Mouse (Mus musculus): ENCODE data around the gene Fbxo42. TPM values are rescaled to one million over a fixed set of nuclear protein-coding genes. Genes with fewer than 3 reads are reported as not detected.

Gene Fbxo42
- polyA plus RNA-seq, 1 experiment from 2014 or later, result 15.7 TPM

GRCm38 (mm10) chr4:141239388-141240125, 91.8 kb downstream of the Fbxo42 start, which contains the start of gene Arhgef19:
Arhgef19 (plus strand) TSS chr4:141239499.
- H3K36me3 ChIP-seq (ENCODE audit: control insufficient read depth, insufficient read depth, low read length), result no peaks in the 10 kb centered on the region
- WGBS, result 1% methylated on average over 31 of the region's 31 CpGs
- H3K9ac ChIP-seq (ENCODE audit: low read length), result peak within 1 kb of the TSS; percentile 60; the same call in 1 of the 2 replicates
- H3K27ac ChIP-seq (replicated peaks in 1 of 2; ENCODE audit: control insufficient read depth in 1 of 2, insufficient read depth in 1 of 2, low read depth in 2 of 2, low read length in 2 of 2), result peak within 1 kb of the TSS in 1 of 2 experiments; percentile 19; a peak in 2 of 4 replicates
- H3K4me2 ChIP-seq (ENCODE audit: low read length), result peak within 1 kb of the TSS; percentile 74
- H3K27me3 ChIP-seq (ENCODE audit: control insufficient read depth, insufficient read depth, low read length), result peaks cover 68% of the 10 kb centered on the region
- peaks cover 18 to 20% of the 10 kb centered on the region in 2 experiments for H3K4me1 ChIP-seq (ENCODE audit: control insufficient read depth in 2 of 2, insufficient read depth in 2 of 2, low read length in 2 of 2)
- H3K4me3 ChIP-seq (ENCODE audit: control insufficient read depth in 1 of 2, insufficient read depth in 1 of 2, low read depth in 1 of 2, low read length in 2 of 2), result peak within 1 kb of the TSS; percentile 41 to 43
- no peaks in the 10 kb centered on the region for H3K9me3 ChIP-seq (ENCODE audit: control insufficient read depth, low read length)
- ATAC-seq (ENCODE audit: insufficient number of reproducible peaks, insufficient read depth, low FRiP score, low read depth), result peak; percentile 86

- Histone ChIP-seq H3K27me3 (ENCODE audit: control insufficient read depth, insufficient read depth, low read length) (peaks cover 70% of the 10 kb centered on the region), H3K9me3 (ENCODE audit: control insufficient read depth, low read length) (no peaks in the 10 kb centered on the region), H3K4me2 (ENCODE audit: low read length) (peak overlapping the region; percentile 74), H3K4me3 (ENCODE audit: control insufficient read depth in 1 of 2, insufficient read depth in 1 of 2, low read depth in 1 of 2, low read length in 2 of 2) (peak overlapping the region in 1 of 2 experiments; percentile 4; a peak in 1 of 4 replicates), H3K36me3 (ENCODE audit: control insufficient read depth, insufficient read depth, low read length) (no peaks in the 10 kb centered on the region), H3K4me1 (ENCODE audit: control insufficient read depth in 2 of 2, insufficient read depth in 2 of 2, low read length in 2 of 2) (peaks cover 23 to 28% of the 10 kb centered on the region in 2 experiments), H3K9ac (ENCODE audit: low read length) (no peak overlapping the region), H3K27ac (replicated peaks in 1 of 2; ENCODE audit: control insufficient read depth in 1 of 2, insufficient read depth in 1 of 2, low read depth in 2 of 2, low read length in 2 of 2) (no peak overlapping the region)
- 2% methylated on average over 14 of the region's 14 CpGs for WGBS
- no peak for ATAC-seq (ENCODE audit: insufficient number of reproducible peaks, insufficient read depth, low FRiP score, low read depth)
Observed at GRCm38 (mm10) chr4:141240617-141241016, 92.9 kb downstream of the Fbxo42 start.

- no peak for ATAC-seq (ENCODE audit: insufficient number of reproducible peaks, insufficient read depth, low FRiP score, low read depth)
- Histone ChIP-seq H3K4me2 (ENCODE audit: low read length) (no peak overlapping the region), H3K36me3 (ENCODE audit: control insufficient read depth, insufficient read depth, low read length) (no peaks in the 10 kb centered on the region), H3K9ac (ENCODE audit: low read length) (no peak overlapping the region), H3K9me3 (ENCODE audit: control insufficient read depth, low read length) (no peaks in the 10 kb centered on the region), H3K27me3 (ENCODE audit: control insufficient read depth, insufficient read depth, low read length) (peaks cover 76% of the 10 kb centered on the region), H3K4me1 (ENCODE audit: control insufficient read depth in 2 of 2, insufficient read depth in 2 of 2, low read length in 2 of 2) (peaks cover 31 to 39% of the 10 kb centered on the region in 2 experiments), H3K4me3 (ENCODE audit: control insufficient read depth in 1 of 2, insufficient read depth in 1 of 2, low read depth in 1 of 2, low read length in 2 of 2) (no peak overlapping the region), H3K27ac (replicated peaks in 1 of 2; ENCODE audit: control insufficient read depth in 1 of 2, insufficient read depth in 1 of 2, low read depth in 2 of 2, low read length in 2 of 2) (no peak overlapping the region)
- 25% methylated on average over 15 of the region's 15 CpGs for WGBS
Observed at GRCm38 (mm10) chr4:141241861-141242260, 94.1 kb downstream of the Fbxo42 start.

GRCm38 (mm10) chr4:141242651-141243241, 95.0 kb downstream of the Fbxo42 start:
- ATAC-seq (ENCODE audit: insufficient number of reproducible peaks, insufficient read depth, low FRiP score, low read depth), result no peak
- Histone ChIP-seq H3K27ac (replicated peaks in 1 of 2; ENCODE audit: control insufficient read depth in 1 of 2, insufficient read depth in 1 of 2, low read depth in 2 of 2, low read length in 2 of 2) (no peak overlapping the region), H3K36me3 (ENCODE audit: control insufficient read depth, insufficient read depth, low read length) (no peaks in the 10 kb centered on the region), H3K27me3 (ENCODE audit: control insufficient read depth, insufficient read depth, low read length) (peaks cover 79% of the 10 kb centered on the region), H3K4me3 (ENCODE audit: control insufficient read depth in 1 of 2, insufficient read depth in 1 of 2, low read depth in 1 of 2, low read length in 2 of 2) (no peak overlapping the region), H3K9me3 (ENCODE audit: control insufficient read depth, low read length) (no peaks in the 10 kb centered on the region), H3K4me2 (ENCODE audit: low read length) (no peak overlapping the region), H3K9ac (ENCODE audit: low read length) (no peak overlapping the region), H3K4me1 (ENCODE audit: control insufficient read depth in 2 of 2, insufficient read depth in 2 of 2, low read length in 2 of 2) (peaks cover 39 to 48% of the 10 kb centered on the region in 2 experiments)
- 16% methylated on average over 11 of the region's 11 CpGs for WGBS

- Histone ChIP-seq H3K9ac (ENCODE audit: low read length) (no peak overlapping the region), H3K4me2 (ENCODE audit: low read length) (no peak overlapping the region), H3K27ac (replicated peaks in 1 of 2; ENCODE audit: control insufficient read depth in 1 of 2, insufficient read depth in 1 of 2, low read depth in 2 of 2, low read length in 2 of 2) (no peak overlapping the region), H3K4me3 (ENCODE audit: control insufficient read depth in 1 of 2, insufficient read depth in 1 of 2, low read depth in 1 of 2, low read length in 2 of 2) (no peak overlapping the region), H3K9me3 (ENCODE audit: control insufficient read depth, low read length) (no peaks in the 10 kb centered on the region), H3K36me3 (ENCODE audit: control insufficient read depth, insufficient read depth, low read length) (no peaks in the 10 kb centered on the region), H3K27me3 (ENCODE audit: control insufficient read depth, insufficient read depth, low read length) (peaks cover 81% of the 10 kb centered on the region), H3K4me1 (ENCODE audit: control insufficient read depth in 2 of 2, insufficient read depth in 2 of 2, low read length in 2 of 2) (peaks cover 41 to 50% of the 10 kb centered on the region in 2 experiments)
- no peak for ATAC-seq (ENCODE audit: insufficient number of reproducible peaks, insufficient read depth, low FRiP score, low read depth)
- WGBS, result 61% methylated on average over 5 of the region's 5 CpGs
Observed at GRCm38 (mm10) chr4:141243636-141244035, 95.9 kb downstream of the Fbxo42 start.

GRCm38 (mm10) chr4:141244401-141244800, 96.7 kb downstream of the Fbxo42 start:
- H3K9ac ChIP-seq (ENCODE audit: low read length), result no peak overlapping the region

GRCm38 (mm10) chr4:141244931-141245425, 97.3 kb downstream of the Fbxo42 start:
- Histone ChIP-seq H3K4me1 (ENCODE audit: control insufficient read depth in 2 of 2, insufficient read depth in 2 of 2, low read length in 2 of 2) (peaks cover 33 to 38% of the 10 kb centered on the region in 2 experiments), H3K9me3 (ENCODE audit: control insufficient read depth, low read length) (no peaks in the 10 kb centered on the region), H3K27ac (replicated peaks in 1 of 2; ENCODE audit: control insufficient read depth in 1 of 2, insufficient read depth in 1 of 2, low read depth in 2 of 2, low read length in 2 of 2) (peak overlapping the region; percentile 33 to 50; a peak in 3 of 4 replicates), H3K4me2 (ENCODE audit: low read length) (peak overlapping the region; percentile 0; the same call in 1 of the 2 replicates), H3K4me3 (ENCODE audit: control insufficient read depth in 1 of 2, insufficient read depth in 1 of 2, low read depth in 1 of 2, low read length in 2 of 2) (no peak overlapping the region), H3K36me3 (ENCODE audit: control insufficient read depth, insufficient read depth, low read length) (no peaks in the 10 kb centered on the region), H3K27me3 (ENCODE audit: control insufficient read depth, insufficient read depth, low read length) (peaks cover 85% of the 10 kb centered on the region), H3K9ac (ENCODE audit: low read length) (peak overlapping the region; percentile 6; the same call in 1 of the 2 replicates)
- WGBS, result 22% methylated on average over 9 of the region's 9 CpGs
- no peak for ATAC-seq (ENCODE audit: insufficient number of reproducible peaks, insufficient read depth, low FRiP score, low read depth)

More at GRCm38 (mm10) chr4:141244401-141244800, 96.7 kb downstream of the Fbxo42 start:
- WGBS, result 58% methylated on average over 5 of the region's 5 CpGs
- Histone ChIP-seq H3K4me1 (ENCODE audit: control insufficient read depth in 2 of 2, insufficient read depth in 2 of 2, low read length in 2 of 2) (peaks cover 38 to 43% of the 10 kb centered on the region in 2 experiments), H3K36me3 (ENCODE audit: control insufficient read depth, insufficient read depth, low read length) (no peaks in the 10 kb centered on the region), H3K27me3 (ENCODE audit: control insufficient read depth, insufficient read depth, low read length) (peaks cover 84% of the 10 kb centered on the region), H3K27ac (replicated peaks in 1 of 2; ENCODE audit: control insufficient read depth in 1 of 2, insufficient read depth in 1 of 2, low read depth in 2 of 2, low read length in 2 of 2) (peak overlapping the region in 1 of 2 experiments; percentile 50; a peak in 2 of 4 replicates), H3K9me3 (ENCODE audit: control insufficient read depth, low read length) (no peaks in the 10 kb centered on the region), H3K4me3 (ENCODE audit: control insufficient read depth in 1 of 2, insufficient read depth in 1 of 2, low read depth in 1 of 2, low read length in 2 of 2) (no peak overlapping the region), H3K4me2 (ENCODE audit: low read length) (no peak overlapping the region)
- ATAC-seq (ENCODE audit: insufficient number of reproducible peaks, insufficient read depth, low FRiP score, low read depth), result no peak
